Mouse (Mus musculus): ENCODE measurements around the gene Olfr994. TPM values are rescaled to one million over a fixed set of nuclear protein-coding genes. Genes with fewer than 3 reads are reported as not detected.

The Olfr994 gene
- total RNA-seq (2014; rRNA removed; ENCODE audit: low replicate concordance) (not detected in 2 replicates), polyA plus RNA-seq (2015; fragmentation: Nextera tagmentation; extraction: Ambion mirVana) (not detected in 2 replicates)

- Histone ChIP-seq H3K4me2 (ENCODE audit: low read depth, low read length) (no peak within 1 kb of the TSS), H3K36me3 (replicated peaks; ENCODE audit: control insufficient read depth, insufficient read depth, low read length) (no peaks in the 10 kb centered on the region), H3K9me3 (replicated peaks; ENCODE audit: control insufficient read depth, low read length) (no peaks in the 10 kb centered on the region), H3K27ac (ENCODE audit: low read depth) (no peak within 1 kb of the TSS), H3K9ac (replicated peaks; ENCODE audit: low read depth, low read length) (no peak within 1 kb of the TSS), H3K4me3 (ENCODE audit: low read depth, low read length) (no peak within 1 kb of the TSS), H3K27me3 (ENCODE audit: control insufficient read depth, insufficient read depth, low read length) (no peaks in the 10 kb centered on the region), H3K4me1 (ENCODE audit: control insufficient read depth, insufficient read depth) (no peaks in the 10 kb centered on the region)
- TF ChIP-seq CTCF (IDR thresholded peaks at IDR 0.05; ENCODE audit: low read depth) (no peak), EP300 (IDR thresholded peaks at IDR 0.05; ENCODE audit: low read depth) (no peak)
- ATAC-seq (ENCODE audit: insufficient read depth, low read depth) (no peak), DNase-seq (ENCODE audit: low spot score) (no peak)
- 86% methylated on average over 3 of the region's 3 CpGs for WGBS
These were observed at the start of gene Olfr994 for GRCm38 (mm10) chr2:85436351-85436750. Gene Olfr994 (minus strand): TSS chr2:85436451.

GRCm38 (mm10) chr2:85466801-85467325 is 30.6 kb upstream of the Olfr994 start:
- H3K4me1 ChIP-seq (ENCODE audit: control insufficient read depth, insufficient read depth), result no peaks in the 10 kb centered on the region
- H3K27ac ChIP-seq (ENCODE audit: low read depth), result no peak overlapping the region
- DNase-seq (ENCODE audit: low spot score) (no peak), ATAC-seq (ENCODE audit: insufficient read depth, low read depth) (no peak)
- H3K4me2 ChIP-seq (ENCODE audit: low read depth, low read length), result no peak overlapping the region
- TF ChIP-seq EP300 (IDR thresholded peaks at IDR 0.05; ENCODE audit: low read depth), result no peak
- TF ChIP-seq CTCF (IDR thresholded peaks at IDR 0.05; ENCODE audit: low read depth), result no peak
- H3K36me3 ChIP-seq (replicated peaks; ENCODE audit: control insufficient read depth, insufficient read depth, low read length), result no peaks in the 10 kb centered on the region
- WGBS, result 56% methylated on average over 3 of the region's 3 CpGs
- H3K9ac ChIP-seq (replicated peaks; ENCODE audit: low read depth, low read length), result no peak overlapping the region
- no peak overlapping the region for H3K4me3 ChIP-seq (ENCODE audit: low read depth, low read length)
- no peaks in the 10 kb centered on the region for H3K27me3 ChIP-seq (ENCODE audit: control insufficient read depth, insufficient read depth, low read length)
- no peaks in the 10 kb centered on the region for H3K9me3 ChIP-seq (replicated peaks; ENCODE audit: control insufficient read depth, low read length)

GRCm38 (mm10) chr2:85443539-85443938 is 7.3 kb upstream of the Olfr994 start, which contains the start of gene Olfr995:
Gene Olfr995 (minus strand): TSS chr2:85443639.
- Histone ChIP-seq H3K27me3 (ENCODE audit: control insufficient read depth, insufficient read depth, low read length) (no peaks in the 10 kb centered on the region), H3K36me3 (replicated peaks; ENCODE audit: control insufficient read depth, insufficient read depth, low read length) (no peaks in the 10 kb centered on the region), H3K4me2 (ENCODE audit: low read depth, low read length) (no peak within 1 kb of the TSS), H3K9ac (replicated peaks; ENCODE audit: low read depth, low read length) (no peak within 1 kb of the TSS), H3K4me1 (ENCODE audit: control insufficient read depth, insufficient read depth) (no peaks in the 10 kb centered on the region), H3K9me3 (replicated peaks; ENCODE audit: control insufficient read depth, low read length) (no peaks in the 10 kb centered on the region), H3K4me3 (ENCODE audit: low read depth, low read length) (no peak within 1 kb of the TSS), H3K27ac (ENCODE audit: low read depth) (no peak within 1 kb of the TSS)
- TF ChIP-seq CTCF (IDR thresholded peaks at IDR 0.05; ENCODE audit: low read depth) (no peak), EP300 (IDR thresholded peaks at IDR 0.05; ENCODE audit: low read depth) (no peak)
- ATAC-seq (ENCODE audit: insufficient read depth, low read depth) (no peak), DNase-seq (ENCODE audit: low spot score) (no peak)
- 39% methylated on average over 1 of the region's 1 CpGs for WGBS

- ATAC-seq (ENCODE audit: insufficient read depth, low read depth), result no peak
- no peaks in the 10 kb centered on the region for H3K36me3 ChIP-seq (replicated peaks; ENCODE audit: control insufficient read depth, insufficient read depth, low read length)
- DNase-seq (ENCODE audit: low spot score), result no peak
- H3K27me3 ChIP-seq (ENCODE audit: control insufficient read depth, insufficient read depth, low read length), result no peaks in the 10 kb centered on the region
- no peaks in the 10 kb centered on the region for H3K4me1 ChIP-seq (ENCODE audit: control insufficient read depth, insufficient read depth)
- H3K27ac ChIP-seq (ENCODE audit: low read depth), result no peak overlapping the region
- no peak overlapping the region for H3K4me3 ChIP-seq (ENCODE audit: low read depth, low read length)
- H3K4me2 ChIP-seq (ENCODE audit: low read depth, low read length), result no peak overlapping the region
- H3K9me3 ChIP-seq (replicated peaks; ENCODE audit: control insufficient read depth, low read length), result no peaks in the 10 kb centered on the region
- TF ChIP-seq CTCF (IDR thresholded peaks at IDR 0.05; ENCODE audit: low read depth) (no peak), EP300 (IDR thresholded peaks at IDR 0.05; ENCODE audit: low read depth) (no peak)
- no peak overlapping the region for H3K9ac ChIP-seq (replicated peaks; ENCODE audit: low read depth, low read length)
These were observed 6.3 kb upstream of the Olfr994 start for GRCm38 (mm10) chr2:85442546-85442945.

- Histone ChIP-seq H3K4me3 (ENCODE audit: low read depth, low read length) (no peak overlapping the region), H3K27me3 (ENCODE audit: control insufficient read depth, insufficient read depth, low read length) (no peaks in the 10 kb centered on the region), H3K9me3 (replicated peaks; ENCODE audit: control insufficient read depth, low read length) (no peaks in the 10 kb centered on the region), H3K4me2 (ENCODE audit: low read depth, low read length) (no peak overlapping the region), H3K4me1 (ENCODE audit: control insufficient read depth, insufficient read depth) (no peaks in the 10 kb centered on the region), H3K9ac (replicated peaks; ENCODE audit: low read depth, low read length) (no peak overlapping the region), H3K27ac (ENCODE audit: low read depth) (no peak overlapping the region), H3K36me3 (replicated peaks; ENCODE audit: control insufficient read depth, insufficient read depth, low read length) (no peaks in the 10 kb centered on the region)
- ATAC-seq (ENCODE audit: insufficient read depth, low read depth) (no peak), DNase-seq (ENCODE audit: low spot score) (no peak)
- TF ChIP-seq CTCF (IDR thresholded peaks at IDR 0.05; ENCODE audit: low read depth), result no peak
- TF ChIP-seq EP300 (IDR thresholded peaks at IDR 0.05; ENCODE audit: low read depth), result no peak
- 60% methylated on average over 1 of the region's 1 CpGs for WGBS
These were observed 10.4 kb downstream of the Olfr994 start for GRCm38 (mm10) chr2:85425893-85426292.

- no peaks in the 10 kb centered on the region for H3K9me3 ChIP-seq (replicated peaks; ENCODE audit: control insufficient read depth, low read length)
- H3K27me3 ChIP-seq (ENCODE audit: control insufficient read depth, insufficient read depth, low read length), result no peaks in the 10 kb centered on the region
- H3K4me3 ChIP-seq (ENCODE audit: low read depth, low read length), result no peak within 1 kb of the TSS
- no peaks in the 10 kb centered on the region for H3K36me3 ChIP-seq (replicated peaks; ENCODE audit: control insufficient read depth, insufficient read depth, low read length)
- DNase-seq (ENCODE audit: low spot score), result no peak
- no peak within 1 kb of the TSS for H3K4me2 ChIP-seq (ENCODE audit: low read depth, low read length)
- H3K9ac ChIP-seq (replicated peaks; ENCODE audit: low read depth, low read length), result no peak within 1 kb of the TSS
- no peak within 1 kb of the TSS for H3K27ac ChIP-seq (ENCODE audit: low read depth)
- ATAC-seq (ENCODE audit: insufficient read depth, low read depth), result no peak
- TF ChIP-seq EP300 (IDR thresholded peaks at IDR 0.05; ENCODE audit: low read depth) (no peak), CTCF (IDR thresholded peaks at IDR 0.05; ENCODE audit: low read depth) (no peak)
- no peaks in the 10 kb centered on the region for H3K4me1 ChIP-seq (ENCODE audit: control insufficient read depth, insufficient read depth)
These were observed 21.5 kb downstream of the Olfr994 start, which contains the start of gene Olfr993 for GRCm38 (mm10) chr2:85414777-85415176. Gene Olfr993 (minus strand): TSS chr2:85414877.
